Mouse (Mus musculus) layer of hippocampus, postnatal 14 days (tissue): ENCODE results near the gene Trhr2. TPM values are rescaled to one million over a fixed set of nuclear protein-coding genes. Genes with fewer than 3 reads are reported as not detected.

Experiments
- DNase-seq, 2 experiments: peaks; one replicate each; pipeline ENCODE4 v3.0.0; 2021 to 2022; ENCODE audit warnings: low spot score in 2 of 2, mixed read lengths in 1 of 2
- total RNA-seq, 2 experiments: library from RNA; stranded (reverse); gene quantifications; 2 replicates each; pipeline ENCODE4 v1.2.3; 2021

Trhr2 gene
- total RNA-seq, 2 experiments from 2014 or later = 0.76 to 0.81 TPM

DNA sequence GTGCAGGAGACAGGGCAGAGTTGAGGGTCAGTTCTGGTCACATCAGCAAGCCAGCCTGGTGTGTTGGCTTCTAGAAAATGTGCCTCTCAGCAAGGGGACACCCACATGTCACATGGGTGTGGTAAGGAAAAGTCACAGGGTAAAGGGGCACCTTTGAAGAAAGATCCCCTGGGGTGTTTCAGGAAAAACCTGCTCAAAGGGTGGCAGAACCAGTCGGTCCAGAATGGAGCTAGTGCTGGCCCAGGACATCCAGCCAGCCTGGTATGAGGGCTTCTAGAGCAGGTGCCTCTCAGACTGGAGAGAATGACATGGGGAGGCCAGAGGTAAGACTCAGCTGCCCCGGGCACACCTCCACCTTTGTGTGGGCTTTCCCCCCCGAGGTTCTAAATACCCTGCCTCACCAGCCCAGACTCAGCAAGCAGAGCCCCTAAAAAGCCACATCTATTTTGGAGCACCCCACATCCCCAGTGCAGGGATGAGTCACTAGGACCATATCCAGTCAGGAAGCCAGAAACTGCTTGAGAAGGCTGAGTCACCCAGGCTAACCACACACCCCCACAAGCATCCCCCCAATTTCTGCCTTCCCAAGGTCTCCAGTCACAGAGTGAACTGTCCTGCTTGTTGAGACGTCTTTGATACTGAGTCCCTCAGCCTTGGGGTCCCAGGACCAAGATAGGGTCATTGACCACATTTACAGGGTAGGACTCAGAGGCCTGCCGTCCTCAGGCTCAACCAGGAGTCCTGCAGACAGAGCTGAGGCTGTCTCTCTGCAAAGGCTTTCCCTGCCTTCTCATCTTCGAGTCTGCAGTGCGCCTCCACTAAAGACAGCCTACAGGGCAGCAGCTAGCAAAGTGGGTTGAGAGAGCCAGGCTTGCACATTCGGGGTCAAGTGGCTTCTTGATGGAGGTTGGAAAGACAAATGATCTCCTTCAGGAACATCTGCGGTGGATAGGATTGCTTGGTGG, 4.6 kb downstream of the Trhr2 start:
- no peak for DNase-seq

DNA sequence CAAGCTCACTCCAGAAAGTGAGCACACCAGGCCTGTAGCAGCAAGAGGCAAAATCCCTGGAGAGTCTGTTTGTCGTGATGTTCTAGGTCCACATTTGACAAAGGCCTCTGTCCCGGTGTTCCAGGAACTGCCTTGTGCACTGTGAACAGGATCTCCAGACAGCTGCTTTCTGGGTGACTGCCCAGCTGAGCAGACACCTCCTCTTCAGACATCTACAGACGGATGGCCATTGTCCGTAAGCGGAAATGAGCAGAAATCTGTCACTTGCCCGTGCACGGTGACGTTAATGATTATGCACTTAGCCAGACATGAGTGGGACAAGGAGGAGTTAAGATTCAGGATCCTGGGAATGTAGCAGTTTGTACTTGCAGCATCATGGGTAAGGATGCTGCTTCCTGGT, 6.4 kb downstream of the Trhr2 start:
- no peak for DNase-seq

DNA sequence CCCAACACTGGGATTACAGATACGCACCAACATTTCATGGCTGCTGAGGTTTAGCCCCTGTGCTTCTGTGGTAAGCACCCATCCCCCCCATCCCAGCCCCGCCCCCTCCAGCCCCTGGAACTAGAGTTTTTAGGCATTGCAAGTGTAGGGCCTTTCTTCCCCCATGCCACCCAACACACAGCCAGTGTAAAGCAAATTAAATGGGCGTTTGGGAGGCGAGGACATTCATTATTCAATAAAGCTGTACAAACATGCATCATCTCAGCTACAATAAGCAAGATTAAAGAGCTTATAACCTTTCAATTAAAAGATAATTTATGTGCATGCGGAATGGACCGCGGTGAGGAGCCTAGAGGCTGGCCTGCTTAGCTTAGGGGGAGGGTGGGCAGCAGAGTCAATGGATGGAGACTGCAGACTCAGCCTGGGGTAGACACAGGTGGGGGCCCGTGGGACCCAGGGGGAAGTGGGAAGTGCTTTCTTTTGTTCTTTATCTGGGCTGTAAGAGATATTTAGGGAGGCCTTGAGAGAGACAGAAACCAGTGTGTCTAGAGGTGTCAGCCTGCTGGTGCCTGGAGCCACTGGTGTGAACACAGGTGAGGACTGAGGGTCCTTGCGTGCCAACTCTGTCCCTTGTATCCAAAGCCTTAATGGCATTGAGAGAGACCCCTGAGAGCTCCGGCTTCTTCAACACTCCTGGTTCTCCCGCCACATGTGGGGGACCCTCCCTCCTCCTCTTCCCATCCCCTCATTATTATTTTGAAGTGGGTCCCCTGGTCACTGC, 10.0 kb downstream of the Trhr2 start:
- DNase-seq = no peak

DNA sequence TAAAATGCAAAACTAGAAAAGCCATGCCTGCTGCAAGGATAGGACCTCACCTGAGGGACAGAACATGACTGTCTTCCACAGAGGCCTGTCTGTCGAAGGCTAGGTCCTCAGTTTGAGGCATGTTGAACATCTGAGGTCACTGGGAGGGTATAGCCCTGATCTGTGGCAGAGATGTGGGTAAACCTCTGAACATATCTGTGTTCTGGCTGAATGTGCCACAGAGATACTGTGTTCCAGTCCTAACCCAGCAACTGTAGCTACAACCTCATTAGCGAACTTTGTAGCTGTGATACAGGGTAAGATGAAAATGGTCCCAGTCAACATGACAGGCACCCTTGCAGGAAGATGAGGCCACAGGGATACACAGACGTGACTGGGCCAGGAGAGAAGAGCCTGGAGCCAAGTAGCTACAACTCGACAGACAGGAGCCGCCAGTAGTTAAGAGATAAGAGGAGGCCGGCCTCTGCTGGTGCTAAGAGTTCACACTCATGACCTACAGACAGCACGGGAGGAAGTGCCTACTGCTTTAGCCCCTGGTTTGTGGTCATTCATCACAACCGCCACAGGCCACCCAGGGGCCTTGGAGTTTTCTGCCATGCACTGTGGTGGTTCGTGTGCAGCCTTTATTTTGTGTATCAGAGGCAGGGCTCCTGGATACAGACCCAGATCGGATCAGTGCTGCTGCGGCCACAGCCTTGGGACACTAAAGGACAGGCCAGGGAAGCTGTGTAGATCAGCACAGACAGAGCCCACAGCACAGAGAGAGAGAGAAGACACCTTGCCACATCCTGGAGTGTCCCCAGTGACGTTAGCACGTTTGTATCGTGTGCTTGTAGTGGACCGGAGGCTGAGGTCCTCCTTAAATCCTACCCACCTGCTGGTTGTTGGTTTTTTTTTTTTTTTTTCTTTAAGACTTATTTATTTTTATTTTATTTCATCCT, 10.9 kb downstream of the Trhr2 start:
- DNase-seq = no peak

DNA sequence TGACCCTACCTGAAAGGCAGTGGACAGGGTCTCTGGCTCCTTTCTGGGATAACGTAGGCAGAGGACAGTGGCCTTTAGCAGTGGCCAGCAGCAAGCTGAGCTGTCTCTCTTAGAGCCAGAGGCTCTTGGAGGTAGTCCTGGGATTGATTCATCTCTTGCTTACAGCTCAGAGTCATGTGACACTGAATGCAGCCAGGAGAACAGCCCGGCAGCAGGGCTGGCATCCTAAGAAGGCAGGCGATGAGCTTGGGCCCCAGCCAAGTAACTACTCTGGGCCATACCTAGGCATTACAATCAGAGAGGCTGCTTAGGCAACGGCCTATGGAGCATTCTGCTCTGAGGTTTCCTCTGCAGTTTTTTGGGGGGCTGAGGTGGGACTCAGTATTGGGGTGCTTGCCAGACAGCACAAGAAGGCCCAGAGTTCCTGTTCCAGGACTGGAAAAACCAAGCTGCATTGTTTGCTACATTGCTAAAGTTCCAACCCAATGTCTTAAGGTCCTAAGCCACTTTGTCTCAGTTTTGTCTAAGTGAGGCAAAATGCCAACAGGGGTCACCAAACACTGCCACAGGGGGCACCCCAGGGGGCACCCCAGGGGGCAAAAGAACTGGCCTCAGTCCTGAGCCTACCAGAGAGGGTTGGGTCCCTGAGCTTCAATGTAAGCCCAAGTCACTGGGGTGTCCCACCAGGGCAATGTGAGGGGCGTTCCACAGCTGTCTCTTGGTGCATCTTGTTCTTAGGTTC, 12.6 kb downstream of the Trhr2 start:
- peak; percentile 65 to 74 for DNase-seq

DNA sequence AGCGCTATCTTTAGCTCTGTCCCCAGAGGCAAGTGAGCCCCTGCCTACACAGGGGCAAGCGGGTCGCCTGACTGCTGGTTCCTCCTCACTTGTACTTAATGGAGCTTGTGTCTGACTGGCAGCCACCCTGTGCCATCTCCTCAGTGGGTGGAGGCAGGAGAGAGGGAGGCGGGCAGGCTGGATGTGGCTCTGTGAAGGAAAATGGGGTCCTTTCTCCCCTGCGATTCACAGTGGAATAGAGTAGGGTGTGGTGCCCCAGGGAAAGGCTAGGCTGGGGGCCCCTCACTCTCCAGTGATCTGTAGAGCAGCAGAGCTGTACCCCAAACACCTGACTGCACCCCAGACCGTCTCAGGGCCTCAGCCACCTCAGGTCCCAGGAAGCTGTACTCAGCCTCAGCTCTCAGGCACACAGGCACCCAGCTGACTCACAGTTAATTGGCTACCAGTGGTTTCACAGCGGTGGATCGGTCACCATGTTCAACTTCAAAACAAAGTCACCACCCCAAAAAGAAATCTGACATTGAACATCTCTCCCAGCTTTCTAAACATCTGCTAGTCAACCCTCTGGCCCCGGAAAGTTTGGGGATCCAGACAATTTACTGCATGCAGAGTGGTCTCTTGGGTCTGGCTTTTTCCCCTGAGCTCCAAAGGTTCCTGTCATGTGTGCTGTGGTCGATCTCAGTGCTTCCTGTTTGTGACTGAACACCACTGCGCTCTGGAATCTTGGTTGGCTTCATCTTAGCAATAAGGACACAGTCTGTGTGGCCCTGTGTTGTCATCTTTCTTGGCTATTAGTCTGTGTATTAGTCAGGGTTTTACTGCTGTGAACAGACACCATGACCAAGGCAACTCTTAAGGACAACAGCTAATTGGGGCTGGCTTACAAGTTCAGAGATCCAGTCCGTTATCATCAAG, 15.1 kb downstream of the Trhr2 start:
- DNase-seq = no peak

DNA sequence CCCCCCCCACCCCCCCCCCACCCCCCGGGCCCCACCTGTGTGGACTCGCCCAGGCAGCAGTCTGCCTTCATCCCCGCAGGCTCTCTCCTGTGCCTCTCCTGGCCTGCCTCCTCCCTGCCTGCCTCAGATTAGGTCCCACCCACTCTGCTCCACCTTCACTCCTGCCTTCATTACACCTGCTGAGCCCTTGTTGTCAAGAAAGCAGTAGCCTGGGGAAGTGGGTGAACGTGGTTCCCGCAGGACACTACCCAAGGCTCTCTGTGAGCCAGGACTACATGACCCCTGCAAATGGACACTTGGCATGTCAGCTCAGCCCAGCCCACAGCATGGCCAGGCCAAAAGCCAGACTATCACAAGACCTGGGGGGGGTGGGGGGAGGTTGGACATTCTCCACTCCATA, 16.3 kb downstream of the Trhr2 start:
- no peak for DNase-seq

DNA sequence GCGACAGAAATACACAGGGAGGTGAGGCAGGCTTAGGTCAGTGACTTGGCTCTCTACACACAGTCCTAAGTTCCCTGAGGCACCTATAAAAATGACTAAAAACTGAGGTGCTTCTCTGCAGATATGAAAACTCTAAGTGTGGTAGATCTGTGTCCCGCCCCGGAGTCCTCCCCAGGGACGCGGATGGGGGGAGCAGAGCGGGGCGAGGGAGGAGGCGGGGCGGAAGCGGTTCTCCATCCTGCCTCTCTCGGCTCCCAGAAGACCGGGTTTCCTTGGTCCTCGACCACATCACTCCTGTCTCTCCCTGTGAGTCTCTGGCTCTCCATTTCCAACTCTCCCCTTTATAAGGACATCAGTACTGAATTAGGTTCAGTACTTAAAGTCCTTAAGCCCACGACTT, 16.8 kb downstream of the Trhr2 start:
- no peak for DNase-seq

DNA sequence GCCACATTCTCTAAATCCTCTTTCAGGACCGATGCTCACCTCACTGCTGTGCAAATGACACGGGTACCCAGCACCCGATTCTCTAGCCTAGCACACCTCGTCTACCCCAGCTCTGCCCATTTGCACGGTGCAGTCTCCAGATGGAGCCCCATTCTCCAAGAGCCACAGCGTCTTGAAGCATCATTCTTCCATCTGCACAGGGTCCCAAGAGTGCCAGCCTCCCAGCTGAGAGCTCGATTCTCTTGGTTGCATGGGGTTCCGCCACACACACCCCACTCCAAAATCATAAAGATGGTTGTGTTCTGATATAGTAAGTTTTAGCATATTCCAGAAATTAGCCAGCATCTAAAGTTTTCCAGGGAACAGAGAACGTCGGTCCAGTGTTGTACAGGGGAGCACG, 17.2 kb downstream of the Trhr2 start:
- no peak for DNase-seq

DNA sequence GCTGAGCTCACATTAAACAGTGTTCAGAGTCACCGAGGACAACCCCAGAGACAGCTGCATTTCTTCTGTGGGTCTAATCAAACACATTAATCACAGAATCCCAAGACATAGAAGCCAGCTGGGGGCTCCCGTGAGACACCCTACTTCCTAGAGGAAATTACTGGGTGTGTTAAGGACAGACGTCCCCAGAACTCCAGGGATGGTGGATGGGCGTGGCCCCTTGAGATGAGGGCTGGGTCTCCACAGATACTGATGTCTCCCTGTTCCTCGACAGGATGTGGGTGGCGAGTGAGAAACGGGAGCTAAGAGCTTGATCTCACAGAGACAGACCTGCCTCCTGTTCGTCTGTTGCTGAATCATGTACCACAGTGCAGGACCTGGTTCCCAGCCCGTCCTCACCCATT, 17.7 kb downstream of the Trhr2 start:
- DNase-seq = no peak

DNA sequence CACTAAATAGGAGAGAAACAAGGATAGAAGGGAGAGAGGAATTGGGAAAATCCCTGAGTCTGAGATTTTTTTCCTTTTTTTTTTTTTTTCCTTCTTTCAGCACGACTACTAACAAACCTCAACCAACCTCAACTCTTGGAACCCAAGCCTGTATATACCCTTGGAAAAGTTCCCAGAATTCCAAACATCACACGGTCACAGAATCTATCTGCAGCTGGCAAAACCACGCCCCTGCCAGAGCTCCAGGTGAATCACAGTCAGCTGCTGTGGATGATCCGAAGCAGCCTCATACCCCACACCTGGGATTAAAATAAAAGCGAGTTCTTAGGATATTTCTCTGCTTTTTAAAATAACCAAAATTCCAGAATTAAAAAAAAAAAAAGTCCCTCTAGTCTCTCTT, 18.2 kb downstream of the Trhr2 start:
- DNase-seq = no peak

DNA sequence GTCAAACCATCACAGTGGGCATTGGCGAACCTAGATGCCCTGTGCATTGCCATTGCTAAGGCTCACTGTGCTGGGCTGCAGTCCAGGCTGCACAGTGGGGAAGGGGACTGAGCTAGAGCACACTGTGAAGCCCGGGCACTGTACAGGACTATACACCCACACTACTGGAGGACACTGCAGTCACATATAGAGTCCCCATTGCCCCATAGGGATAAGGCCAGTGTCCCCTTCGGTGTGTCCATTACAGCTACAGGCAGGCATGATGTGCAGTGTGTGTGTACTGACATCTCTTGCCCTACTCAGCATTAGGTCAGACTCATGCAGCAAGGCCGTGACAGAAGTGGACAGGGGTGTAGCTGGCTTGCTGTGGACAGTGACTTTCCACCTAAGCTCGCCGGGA, 18.8 kb downstream of the Trhr2 start:
- DNase-seq = no peak

DNA sequence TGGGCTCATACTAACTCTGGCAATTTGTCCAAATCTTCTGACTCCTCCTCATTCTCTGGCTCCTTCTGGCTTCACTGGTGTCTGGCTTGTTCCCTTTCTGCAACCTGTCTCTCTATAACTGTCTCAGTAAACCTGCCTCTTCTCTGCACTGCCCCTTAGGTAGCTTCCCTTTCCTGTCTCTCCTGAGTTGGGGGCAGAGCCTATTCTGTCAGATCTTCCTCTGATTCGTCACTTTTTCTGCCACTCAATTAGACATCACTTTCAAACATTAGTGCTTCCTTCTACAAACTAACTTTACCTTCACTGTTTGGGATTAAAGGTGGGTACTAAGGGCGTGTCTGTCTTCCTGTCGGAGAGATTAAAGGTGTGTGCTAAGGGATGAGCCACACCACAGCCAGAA, 19.8 kb downstream of the Trhr2 start:
- no peak for DNase-seq

DNA sequence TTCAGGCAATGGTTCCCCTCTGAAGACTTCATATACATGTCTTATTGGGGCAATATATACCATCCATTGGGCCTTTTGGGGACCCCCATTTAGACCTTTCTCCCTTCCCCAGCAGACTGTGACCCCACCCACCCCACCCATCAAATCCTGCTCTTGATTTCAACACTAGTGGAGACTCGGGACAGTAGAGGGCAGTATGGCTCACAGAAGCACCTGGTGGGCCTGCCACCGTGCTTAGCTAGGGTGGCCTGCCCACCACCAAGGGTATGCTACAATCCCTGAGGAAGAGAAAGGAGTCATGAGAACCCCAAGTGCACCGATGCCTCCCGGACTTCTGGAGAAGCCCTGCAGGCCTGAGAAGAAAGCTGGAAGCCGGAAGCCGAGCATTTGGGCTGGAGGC, 21.7 kb downstream of the Trhr2 start:
- no peak for DNase-seq

DNA sequence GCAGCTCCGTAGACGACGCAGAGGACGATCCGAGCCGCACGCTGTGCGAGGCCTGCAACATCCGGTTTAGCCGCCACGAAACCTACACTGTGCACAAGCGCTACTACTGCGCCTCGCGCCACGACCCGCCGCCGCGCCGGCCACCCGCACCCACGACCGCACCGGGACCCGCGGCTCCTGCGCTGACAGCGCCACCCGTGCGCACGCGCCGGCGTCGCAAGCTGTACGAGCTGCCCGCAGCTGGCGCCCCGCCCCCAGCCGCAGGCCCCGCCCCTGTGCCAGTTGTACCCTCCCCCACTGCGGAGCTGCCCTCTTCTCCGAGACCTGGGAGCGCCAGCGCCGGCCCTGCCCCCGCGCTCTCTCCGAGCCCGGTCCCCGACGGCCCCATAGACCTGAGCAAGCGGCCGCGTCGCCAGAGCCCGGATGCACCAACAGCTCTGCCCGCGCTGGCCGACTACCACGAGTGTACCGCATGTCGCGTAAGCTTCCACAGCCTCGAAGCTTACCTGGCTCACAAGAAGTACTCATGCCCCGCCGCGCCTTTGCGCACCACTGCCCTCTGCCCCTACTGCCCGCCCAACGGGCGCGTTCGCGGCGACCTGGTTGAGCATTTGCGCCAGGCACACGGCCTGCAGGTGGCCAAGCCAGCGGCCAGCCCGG, 24.2 kb downstream of the Trhr2 start:
- peak; percentile 41 to 42 for DNase-seq

DNA sequence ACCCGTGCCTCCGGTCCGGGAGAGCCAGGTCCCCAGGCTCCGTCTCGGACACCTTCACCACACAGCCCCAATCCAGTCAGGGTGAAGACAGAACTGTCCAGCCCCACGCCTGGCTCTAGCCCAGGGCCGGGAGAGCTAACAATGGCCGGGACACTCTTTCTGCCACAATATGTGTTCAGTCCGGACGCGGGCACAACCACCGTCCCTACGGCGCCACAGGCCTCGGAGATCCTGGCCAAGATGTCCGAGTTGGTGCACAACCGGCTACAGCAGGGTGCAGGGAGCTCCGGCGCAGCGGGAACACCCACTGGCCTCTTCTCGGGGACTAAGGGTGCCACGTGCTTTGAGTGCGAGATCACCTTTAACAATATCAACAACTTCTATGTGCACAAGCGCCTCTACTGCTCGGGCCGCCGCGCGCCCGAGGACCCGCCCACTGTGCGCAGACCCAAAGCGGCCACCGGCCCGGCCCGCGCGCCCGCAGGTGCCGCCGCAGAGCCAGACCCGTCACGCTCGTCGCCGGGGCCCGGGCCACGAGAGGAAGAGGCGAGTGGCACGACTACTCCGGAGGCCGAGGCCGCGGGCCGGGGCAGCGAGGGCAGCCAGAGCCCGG, 24.8 kb downstream of the Trhr2 start:
- no peak for DNase-seq

DNA sequence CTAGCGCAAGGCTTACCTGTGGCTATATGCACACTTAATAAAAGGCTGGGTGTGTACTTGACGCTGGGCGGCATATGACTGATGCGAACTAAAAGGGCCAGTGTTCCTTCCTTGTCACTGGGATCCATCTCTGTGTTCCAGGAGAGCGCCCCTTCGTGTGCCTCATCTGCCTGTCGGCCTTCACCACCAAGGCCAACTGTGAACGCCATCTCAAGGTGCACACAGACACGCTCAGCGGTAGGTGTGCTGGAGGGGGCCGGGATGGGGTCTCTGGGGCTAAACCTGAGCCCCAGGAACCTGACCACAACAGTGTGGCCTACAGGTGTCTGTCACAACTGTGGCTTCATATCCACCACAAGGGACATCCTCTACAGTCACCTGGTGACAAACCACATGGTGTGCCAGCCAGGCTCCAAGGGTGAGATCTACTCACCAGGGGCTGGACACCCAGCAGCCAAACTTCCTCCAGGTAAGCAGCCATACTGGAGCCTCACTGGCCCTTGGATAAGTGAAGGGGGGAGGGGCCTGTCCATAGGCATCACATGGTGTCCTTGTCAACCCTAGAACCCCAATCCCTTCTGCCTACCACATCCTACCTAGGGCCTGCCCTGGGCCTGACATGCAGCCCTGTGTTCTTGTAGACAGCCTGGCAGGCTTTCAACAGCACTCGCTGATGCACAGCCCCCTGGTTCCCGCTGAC, 25.6 kb downstream of the Trhr2 start:
- no peak for DNase-seq

DNA sequence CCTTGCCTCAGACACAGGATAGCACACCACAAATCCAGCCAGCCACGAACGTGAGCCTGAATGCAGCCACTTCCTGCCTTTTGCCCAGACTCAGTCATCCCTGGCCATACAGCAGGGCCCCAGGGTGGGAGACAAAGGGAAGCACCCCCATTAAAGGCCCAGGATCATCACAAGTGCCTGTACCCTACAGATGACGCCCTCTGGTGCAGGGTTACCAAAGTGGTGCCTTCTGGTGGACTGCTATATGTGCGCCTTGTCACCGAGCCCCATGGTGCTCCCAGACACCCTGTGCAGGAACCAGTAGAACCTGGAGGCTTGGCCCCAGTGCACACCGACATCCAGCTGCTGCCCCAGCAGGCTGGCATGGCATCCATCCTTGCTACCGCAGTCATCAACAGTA, 27.0 kb downstream of the Trhr2 start:
- DNase-seq = no peak
